Mouse (Mus musculus) frontal cortex, postnatal 14 days (tissue): ENCODE data around the gene Sdhaf1.
A peak's percentile ranks its signal among the peaks of the same experiment; 100 is the strongest.

ENCODE experiments used
- DNase-seq, 2 experiments: peaks; one replicate each; pipeline ENCODE4 v3.0.0; 2022; ENCODE audit warnings: low spot score in 2 of 2

Sdhaf1 gene

DNA sequence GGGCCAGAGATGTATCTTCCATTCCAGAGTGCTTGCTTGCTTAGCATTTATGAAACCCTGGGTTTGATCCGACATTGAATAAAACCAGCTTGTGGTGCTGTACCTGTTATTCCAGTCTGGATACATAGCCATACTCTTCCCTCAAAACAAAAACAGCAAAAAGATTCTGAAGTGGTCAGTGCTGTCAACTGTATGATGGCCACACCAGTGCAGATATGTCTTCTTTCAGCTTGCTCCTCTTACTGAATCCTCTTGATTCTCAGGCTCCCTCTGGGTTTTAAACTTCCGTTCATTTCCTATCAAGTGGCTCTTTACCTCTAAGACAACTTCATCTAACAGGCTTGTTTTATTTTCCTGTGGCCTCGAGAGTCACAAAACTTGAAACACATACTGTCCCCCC is at the start of gene Sdhaf1:
TSS of gene Sdhaf1 (minus strand) at position 101 of the 400 bp plus-strand sequence.
- no peak for DNase-seq

GRCm38 (mm10) chr7:30367466-30367865 is 43.8 kb upstream of the Sdhaf1 start:
- no peak for DNase-seq

DNA sequence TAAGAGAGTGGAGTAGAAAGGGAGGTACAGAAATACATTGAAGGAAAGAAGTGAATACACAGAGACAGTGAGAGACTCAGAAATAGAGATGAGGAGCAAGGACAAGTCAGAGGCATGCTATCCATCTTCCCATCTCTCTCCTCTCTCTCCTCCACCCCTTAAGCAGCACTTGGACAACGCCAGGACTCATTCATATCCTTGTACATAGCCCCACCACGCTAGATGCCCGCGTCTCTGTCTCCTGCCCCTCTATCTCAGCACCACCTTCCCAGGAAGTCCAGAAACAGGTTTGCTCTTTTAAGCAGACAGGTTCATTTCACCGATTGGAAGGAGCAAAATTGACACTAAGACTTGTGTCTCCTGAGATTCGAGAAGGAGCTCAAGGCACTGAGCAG is 39.6 kb upstream of the Sdhaf1 start:
- DNase-seq, result no peak

DNA sequence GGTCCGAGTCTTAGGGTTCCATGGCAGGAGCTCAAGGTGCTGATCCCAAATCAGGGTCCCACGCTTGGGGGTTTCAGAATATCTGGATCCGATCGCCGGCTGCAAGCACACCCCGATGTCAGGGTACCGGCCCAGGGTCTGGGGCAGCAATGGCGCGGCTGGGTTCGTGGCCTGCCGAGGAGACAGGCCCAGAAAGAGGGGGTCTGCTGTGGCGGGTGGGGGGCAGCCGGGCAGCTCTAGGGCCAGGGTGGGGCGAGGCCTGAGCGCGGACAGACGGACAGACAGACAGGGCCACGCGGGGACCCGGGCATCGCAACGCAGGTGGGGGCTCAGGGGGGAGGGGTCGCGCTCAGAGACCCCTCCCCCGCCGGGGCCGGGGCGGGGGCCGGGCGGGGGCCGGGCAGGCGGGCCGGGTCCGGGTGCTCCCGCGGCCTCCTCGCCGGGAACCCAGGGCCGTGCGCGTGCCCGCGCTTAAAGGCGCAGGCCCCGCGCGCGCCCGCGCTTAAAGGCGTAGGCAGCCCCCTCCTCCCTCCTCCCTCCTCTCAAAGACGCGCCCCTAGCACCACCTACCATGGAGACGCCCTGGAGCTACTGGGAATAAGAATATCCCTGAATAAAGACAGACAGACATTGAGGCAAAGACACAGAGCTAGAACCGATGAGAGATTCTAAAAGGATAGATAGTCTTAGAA is 39.1 kb upstream of the Sdhaf1 start, which contains the start of gene Lrfn3:
TSS of gene Lrfn3 (minus strand) at position 121 of the 692 bp plus-strand sequence.
- peak in 1 of 2 experiments; percentile 44 for DNase-seq

DNA sequence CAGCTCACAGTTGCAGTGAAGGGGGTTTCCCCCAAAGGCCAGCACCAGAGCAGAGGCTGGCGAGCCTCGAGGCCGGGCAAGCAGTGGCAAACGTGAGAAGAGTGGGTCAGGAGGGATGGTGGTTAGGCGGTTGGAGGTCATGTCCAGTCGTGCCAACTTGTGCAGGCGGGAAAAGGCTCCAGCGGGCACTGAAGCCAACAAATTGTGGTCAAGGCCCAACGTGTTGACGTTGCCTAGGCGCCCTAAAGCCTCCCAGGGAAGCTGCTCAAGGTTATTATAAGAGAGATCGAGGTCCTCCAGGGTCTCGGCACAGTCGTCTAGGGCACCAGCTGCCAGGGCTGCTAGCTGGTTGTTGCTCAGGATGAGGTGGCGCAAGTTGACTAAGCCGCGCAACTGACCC is 36.3 kb upstream of the Sdhaf1 start:
- no peak for DNase-seq

GRCm38 (mm10) chr7:30359276-30359865 is 35.7 kb upstream of the Sdhaf1 start:
- no peak for DNase-seq

DNA sequence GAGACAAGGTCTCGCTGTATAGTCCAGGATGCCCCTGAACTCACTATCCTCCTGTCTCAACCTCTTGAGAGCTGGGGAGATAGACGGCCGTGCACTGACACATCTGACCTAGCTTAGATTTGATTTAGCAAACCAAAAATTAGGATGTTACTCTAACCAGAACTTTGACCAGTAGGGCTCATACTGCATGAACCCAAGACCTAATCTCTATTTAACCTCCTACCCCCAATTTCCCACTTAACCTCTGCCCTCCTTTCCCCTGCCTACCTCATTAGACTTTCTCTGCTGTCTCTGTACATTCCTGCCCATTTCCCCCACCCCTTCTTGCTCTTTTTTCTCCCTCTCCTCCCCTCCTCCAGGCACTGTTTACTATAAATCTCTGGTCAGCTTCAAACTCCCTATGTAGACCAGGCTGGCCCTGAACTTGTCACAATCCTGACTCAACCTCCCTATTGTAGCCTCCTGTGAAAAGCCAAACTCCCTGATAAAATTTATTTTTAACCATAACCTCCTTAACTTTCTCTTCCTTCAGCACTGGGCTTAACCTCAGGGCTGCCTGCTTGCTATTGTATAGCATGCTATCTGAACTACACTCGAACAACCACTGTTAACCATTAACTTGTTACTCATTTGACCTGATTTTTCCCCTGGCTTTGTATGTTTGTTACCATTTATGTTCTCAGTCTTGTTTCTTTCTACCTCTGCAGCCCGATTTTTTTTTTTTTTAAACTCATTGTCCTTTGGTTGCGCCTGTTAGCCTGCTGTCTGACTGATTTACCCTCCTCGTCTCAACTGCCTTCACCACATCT is 34.9 kb upstream of the Sdhaf1 start:
- DNase-seq, result no peak

GRCm38 (mm10) chr7:30354059-30354458 is 30.4 kb upstream of the Sdhaf1 start:
- DNase-seq, result no peak

DNA sequence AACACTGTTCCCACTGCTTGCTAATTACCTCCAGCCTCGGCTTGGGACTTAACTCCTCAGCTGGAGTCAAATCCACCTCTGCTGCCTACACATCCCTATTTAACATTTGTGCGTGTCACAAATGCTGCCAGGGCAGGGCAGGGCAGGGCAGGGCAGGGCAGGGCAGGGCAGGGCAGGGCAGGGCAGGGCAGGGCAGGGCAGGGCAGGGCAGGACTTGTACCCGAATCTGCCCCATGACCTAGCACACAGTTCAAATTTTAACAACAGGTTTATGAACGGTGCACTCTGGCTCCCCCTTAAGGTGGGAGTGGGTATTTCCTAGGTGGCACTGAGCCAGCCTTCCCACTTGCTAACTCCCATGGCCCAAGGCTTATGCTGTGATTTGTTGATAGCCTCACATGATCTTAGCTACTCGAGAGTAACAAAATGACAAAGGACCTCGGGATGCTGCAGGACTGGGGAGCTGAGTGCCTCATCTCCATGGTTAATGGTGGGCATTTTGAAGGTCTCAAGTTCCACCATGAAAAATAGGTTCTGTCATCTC is 29.7 kb upstream of the Sdhaf1 start:
- DNase-seq, result peak in 1 of 2 experiments; percentile 68

DNA sequence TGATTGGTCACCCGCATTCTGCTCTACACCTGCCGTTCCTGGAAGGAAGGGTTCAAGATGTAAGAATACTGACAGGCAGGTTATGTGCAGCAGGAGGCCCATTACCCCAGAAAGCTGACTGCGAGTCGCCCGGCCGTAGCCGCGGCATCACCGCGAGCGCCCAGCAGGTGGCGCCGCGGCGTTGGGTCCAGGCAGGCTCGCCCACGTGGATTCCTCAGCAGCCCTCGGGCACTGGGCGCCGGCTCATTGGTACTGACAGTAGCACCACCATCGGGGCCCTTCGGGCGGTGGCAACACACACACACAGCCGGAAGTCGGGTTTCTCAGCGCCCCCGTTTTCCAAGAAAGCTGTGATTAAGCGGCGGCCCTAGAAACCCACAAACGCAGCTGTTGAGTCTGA is 24.1 kb upstream of the Sdhaf1 start:
- DNase-seq, result peak; percentile 65 to 67

DNA sequence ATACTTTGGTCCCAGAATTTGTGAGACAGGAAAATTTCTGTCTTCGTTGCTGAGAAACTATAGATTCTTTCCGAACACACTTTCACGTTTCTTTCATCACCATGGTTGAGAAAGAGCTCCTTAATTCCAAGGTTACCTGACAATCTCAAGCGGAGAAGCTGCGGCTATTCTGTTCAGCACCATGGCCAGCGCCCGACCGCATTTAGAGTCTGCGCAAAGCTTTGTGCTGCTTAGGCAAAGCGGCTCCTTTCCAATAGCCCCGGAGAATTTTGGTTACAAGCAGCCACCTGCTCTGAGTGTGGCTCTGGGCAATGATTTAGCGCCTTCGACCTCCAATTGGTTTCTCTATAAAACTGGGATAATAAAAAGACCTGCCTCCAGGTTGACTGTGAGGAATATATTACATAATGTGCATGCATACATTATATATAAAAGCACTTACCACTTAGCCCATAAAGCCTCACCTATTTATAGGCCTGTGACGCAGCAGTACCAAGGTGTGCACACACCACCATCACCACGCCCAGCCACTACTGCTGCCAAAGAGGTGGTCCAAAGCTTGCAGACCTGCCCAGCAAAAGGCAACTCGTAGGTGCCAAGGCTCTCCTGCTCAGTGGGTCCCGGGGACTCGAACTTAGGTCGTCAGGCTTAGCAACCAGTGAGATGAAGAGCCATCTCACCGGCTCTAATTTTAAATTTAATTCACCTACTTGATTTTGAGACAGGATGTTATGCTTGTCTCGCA is 23.1 kb upstream of the Sdhaf1 start:
- DNase-seq, result no peak

DNA sequence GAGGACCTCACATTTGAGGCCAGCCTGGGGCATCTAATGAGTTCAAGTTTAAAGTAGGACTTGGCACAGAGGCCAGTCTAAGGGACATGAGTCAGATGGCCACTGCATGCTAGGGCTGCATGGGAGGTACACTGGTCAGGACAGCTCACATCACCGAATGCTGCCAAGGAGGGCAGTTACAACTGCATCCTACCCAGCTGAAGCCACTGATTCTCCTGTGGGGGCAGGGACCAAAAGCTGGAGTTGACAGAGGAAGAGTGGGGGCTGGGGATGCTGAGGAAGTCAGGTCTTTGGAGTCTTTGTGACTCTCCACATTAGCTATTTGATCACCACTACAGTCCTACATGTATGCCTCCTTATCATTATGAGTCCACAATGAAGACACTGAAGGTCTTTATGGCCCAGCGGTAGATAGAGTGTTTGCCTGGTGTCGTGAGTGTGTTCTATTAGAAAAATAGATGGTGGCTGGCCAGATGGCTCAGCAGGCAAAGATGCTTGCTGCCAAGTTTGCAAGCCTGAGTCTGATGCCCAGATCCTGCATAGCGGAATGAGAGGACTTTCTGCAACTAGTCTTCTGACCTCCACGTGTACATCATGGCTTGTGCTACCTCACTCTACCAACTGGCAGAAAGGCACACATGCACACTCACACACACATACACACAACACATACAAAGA is 15.9 kb upstream of the Sdhaf1 start:
- DNase-seq, result no peak

GRCm38 (mm10) chr7:30336384-30336783 is 12.7 kb upstream of the Sdhaf1 start:
- DNase-seq, result peak; percentile 77 to 90

DNA sequence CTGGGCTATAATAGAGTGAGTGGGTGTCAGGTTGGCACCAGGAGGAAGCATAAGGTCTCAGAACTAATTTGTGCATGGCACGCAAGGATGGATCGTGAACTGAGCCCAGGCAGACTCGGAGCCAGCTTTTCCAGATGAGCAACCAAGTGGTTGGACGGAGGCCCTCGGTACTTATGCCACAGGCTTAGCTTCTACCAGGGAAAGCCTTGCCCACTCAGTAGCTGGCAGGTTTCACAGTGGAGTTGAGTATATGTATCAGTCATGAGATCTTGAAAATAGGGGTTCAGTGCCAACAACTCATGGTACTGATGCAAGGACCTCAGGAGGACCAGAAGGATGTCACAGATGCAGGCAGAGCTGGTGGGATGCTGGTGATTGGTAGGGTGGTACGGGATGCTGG is 12.0 kb upstream of the Sdhaf1 start:
- DNase-seq, result no peak

DNA sequence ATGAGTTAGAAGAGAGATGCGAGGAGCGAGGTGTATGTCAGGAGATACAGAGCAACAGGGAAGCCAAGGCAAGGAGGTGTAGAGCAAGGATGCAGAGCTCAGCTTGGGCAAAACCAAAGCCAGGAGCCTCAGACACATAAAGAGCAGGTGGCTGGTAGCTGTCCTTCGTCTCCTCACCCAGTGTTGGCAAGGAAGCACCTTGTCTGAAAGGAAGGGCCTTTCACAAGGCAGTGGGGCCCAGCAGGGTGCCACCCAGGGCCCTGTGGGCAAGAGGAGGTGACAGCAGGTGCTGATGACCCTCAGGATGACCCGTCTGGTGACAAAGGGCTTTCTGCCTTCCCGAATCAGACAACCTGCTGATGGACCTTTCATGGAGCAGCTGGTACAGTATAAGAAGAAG is 10.9 kb upstream of the Sdhaf1 start:
- no peak for DNase-seq

DNA sequence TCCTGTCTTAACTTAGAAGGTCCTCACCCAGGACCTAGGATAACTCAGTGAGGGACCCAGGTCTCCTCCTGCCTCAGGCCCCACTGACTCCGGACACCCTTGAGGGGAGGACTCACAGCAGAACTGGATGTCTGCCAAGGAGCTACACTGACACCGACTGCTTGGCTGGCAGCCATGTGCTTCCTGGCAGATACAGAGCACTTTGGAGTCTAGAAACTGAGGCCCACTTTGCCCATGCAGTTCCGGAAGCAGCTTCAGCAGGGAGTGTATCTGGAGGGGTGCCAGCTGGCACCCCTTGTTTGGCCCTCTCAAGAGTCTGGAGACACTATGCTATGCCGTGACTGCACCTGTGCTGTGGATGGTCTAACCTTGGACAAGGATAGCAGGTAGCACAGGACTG is 9.7 kb upstream of the Sdhaf1 start:
- peak; percentile 71 to 80 for DNase-seq

GRCm38 (mm10) chr7:30332622-30333259 is 9.0 kb upstream of the Sdhaf1 start:
- no peak for DNase-seq

- peak; percentile 88 to 92 for DNase-seq
Observed at GRCm38 (mm10) chr7:30331887-30332286, 8.2 kb upstream of the Sdhaf1 start.

GRCm38 (mm10) chr7:30328379-30328778 is 4.7 kb upstream of the Sdhaf1 start:
- DNase-seq, result no peak

DNA sequence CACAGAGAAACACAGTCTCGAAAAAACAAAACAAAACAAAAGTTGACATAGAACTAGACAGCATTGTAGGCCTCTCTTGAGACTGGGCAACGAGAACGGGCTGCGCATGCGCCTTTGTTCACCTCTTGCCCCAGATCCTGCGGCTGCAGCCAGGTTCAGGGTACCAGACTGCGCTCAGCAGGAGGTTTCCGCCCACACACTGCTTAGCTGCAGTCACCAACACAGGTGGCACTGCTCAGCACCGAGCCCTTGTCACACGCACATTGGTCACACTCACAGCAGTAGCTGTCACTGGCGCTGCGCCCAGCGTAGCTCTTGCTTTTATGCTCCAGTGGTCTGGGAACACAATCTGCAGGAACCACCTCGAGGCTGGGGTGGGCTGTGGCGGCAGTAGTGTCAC is 3.4 kb upstream of the Sdhaf1 start:
- DNase-seq, result no peak

DNA sequence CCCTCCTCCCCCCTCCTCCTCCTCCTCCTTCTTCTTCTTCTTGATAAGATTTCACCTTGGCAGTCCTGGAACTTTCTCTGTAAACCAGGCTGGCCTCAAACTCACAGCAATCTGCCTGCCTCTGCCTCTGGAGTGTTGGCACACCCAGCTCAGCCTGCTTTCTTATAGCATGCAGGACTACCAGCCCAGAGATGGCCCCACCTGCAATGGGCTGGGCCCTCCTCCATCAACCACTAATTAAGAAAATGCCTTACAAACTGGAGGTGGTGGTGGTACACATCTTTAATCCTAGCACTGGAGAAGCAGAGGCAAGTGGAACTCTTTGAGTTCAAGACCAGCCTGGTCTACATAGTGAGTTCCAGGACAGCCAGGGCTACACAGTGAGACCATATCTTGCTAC is 2.7 kb upstream of the Sdhaf1 start:
- DNase-seq, result no peak
